Mouse (Mus musculus): ENCODE results near the gene Itga9.

DNA sequence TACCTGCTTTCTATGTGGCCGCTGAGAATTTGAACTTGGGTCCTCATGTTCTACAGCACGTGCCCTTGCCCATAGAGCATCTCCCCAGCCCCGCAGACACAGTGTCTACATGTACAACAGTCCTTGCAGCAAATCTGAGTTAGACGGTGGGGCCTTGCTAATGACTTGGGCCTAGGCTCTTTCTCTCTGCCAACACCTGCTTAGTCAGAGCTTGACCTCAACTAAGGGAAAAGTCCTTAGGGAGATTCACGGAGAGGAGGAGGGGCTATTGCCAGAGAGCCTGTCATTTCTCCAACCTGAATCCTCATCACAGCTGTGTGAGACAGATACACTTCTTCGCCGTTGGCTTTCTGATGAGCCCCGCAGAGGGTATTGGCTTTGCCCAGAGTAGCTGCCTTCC lies 70.2 kb downstream of the Itga9 start:
- no peak for TF ChIP-seq CTCF (IDR thresholded peaks at IDR 0.05; ENCODE audit: control insufficient read depth, insufficient read depth, insufficient replicate concordance, low read depth, low read length)
- TF ChIP-seq POLR2A (IDR thresholded peaks at IDR 0.05; ENCODE audit: control insufficient read depth, low read depth, low read length), result no peak
